Mouse (Mus musculus) G1E (cell line): ENCODE measurements at regions not wholly inside any gene's neighbourhood (a gene's known extent, or its start where the extent isn't known, plus 50 kb on each side); places are given as distances from the start of the nearest gene placed in this dataset.

Experiments used
- CTCF ChIP-seq: IDR thresholded peaks from 2 replicates; pipeline ENCODE4 v1.5.1; 2012; ENCODE audit warnings: low read depth, low read length, inconsistent platforms, mixed read lengths
- GATA2 ChIP-seq: IDR thresholded peaks from 2 replicates; pipeline ENCODE4 v1.6.1; 2012; ENCODE audit warnings: low read depth, low read length, inconsistent platforms, borderline replicate concordance

DNA sequence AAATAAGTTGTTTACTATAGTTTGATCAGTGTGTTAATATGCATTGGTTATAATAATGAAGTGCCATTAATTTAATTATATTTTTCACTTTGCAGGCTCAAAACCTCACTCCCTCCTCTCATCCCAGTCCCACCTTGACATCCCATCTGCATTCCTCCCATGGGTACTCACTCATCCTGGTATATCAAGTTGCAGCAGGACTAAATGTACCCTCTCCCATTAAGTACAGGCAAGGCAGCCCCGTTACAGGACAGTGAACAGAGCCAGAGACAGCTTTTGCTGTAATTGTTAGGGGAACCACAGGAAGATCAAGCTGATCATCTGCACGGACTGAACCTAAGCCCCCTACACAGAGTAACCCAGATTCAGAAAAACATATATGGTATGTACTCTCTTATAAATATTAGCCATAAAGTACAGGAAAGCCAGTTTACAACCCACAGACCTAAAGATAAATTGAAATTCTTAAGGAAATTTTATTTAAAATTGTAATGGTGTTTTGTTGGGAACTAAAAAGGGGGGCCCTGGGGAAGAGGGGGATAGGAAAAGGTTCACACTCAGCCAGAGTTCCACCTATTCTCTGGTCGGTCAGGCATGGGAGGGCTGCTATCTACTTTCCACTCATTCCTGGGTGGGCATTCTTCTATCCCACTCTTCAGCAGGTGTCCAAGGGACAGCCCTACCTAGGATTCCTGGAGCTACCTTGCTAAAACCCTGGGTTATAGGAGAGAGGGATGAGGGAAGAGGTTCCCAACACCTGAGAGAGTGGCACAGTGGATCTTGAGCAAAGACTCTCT, 96.0 kb upstream of the Speer4f2 start:
- no peak for TF ChIP-seq CTCF
- TF ChIP-seq GATA2 = no peak
